Mouse (Mus musculus) ES-E14 (cell line): ENCODE results near the gene Slc2a6.

Experiments
- CHD2 ChIP-seq: IDR thresholded peaks from 2 replicates; pipeline ENCODE4 v1.6.1; 2014; ENCODE audit warnings: mild to moderate bottlenecking, low read depth, low read length, inconsistent platforms
- HCFC1 ChIP-seq: IDR thresholded peaks from 2 replicates; pipeline ENCODE4 v1.6.1; 2012; ENCODE audit warnings: low read length, inconsistent platforms, borderline replicate concordance; ENCODE audit not compliant: insufficient read depth
- MAFK ChIP-seq: IDR thresholded peaks from 2 replicates; pipeline ENCODE4 v1.6.1; 2014; ENCODE audit warnings: mild to moderate bottlenecking, low read depth, low read length, inconsistent platforms; ENCODE audit not compliant: insufficient read depth

DNA sequence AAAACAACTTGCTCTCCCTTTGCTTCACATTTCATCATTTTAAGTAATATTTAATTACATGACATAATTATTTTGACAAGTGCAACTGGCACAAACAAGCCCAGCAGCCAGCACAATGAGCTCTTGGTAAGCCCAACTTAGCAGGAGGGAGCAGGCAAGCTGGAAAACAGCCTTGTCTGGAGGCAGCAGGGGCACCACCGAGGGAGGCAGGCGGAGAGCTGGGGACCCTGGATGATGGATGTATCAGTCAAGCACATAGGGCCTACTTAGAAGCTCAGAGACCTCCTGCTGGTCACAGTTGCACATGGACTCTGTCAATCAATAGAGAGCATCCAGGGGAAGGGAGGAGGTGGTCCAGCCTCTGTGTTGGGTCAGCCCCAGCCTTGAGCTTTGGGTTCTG lies 40.2 kb upstream of the Slc2a6 start:
- no peak for TF ChIP-seq HCFC1
- no peak for TF ChIP-seq MAFK
- TF ChIP-seq CHD2, result no peak
